Mouse (Mus musculus): ENCODE measurements at regions not wholly inside any gene's neighbourhood (a gene's known extent, or its start where the extent isn't known, plus 50 kb on each side); places are given as distances from the start of the nearest gene placed in this dataset.

GRCm38 (mm10) chr3:33914386-33914785, 70.3 kb upstream of the Ccdc39 start:
- Histone ChIP-seq H3K27ac (replicated peaks; ENCODE audit: low read depth, low read length) (no peak overlapping the region), H3K36me3 (replicated peaks; ENCODE audit: control insufficient read depth, insufficient read depth, low read depth, low read length) (no peaks in the 10 kb centered on the region), H3K4me1 (ENCODE audit: control insufficient read depth, insufficient read depth, low read length) (no peaks in the 10 kb centered on the region), H3K9me3 (replicated peaks; ENCODE audit: control insufficient read depth, low read length) (no peaks in the 10 kb centered on the region), H3K9ac (replicated peaks; ENCODE audit: low read length) (no peak overlapping the region), H3K4me3 (ENCODE audit: low read depth, low read length) (no peak overlapping the region), H3K27me3 (ENCODE audit: control insufficient read depth, insufficient read depth, low read length) (no peaks in the 10 kb centered on the region), H3K4me2 (ENCODE audit: low read depth, low read length) (no peak overlapping the region)
- DNase-seq (ENCODE audit: low spot score) = no peak
- 57% methylated on average over 9 of the region's 9 CpGs for WGBS
- no peak for ATAC-seq (replicated peaks; ENCODE audit: insufficient number of reproducible peaks, low FRiP score, low TSS enrichment, low read depth)

GRCm38 (mm10) chr3:33915777-33916176, 71.7 kb upstream of the Ccdc39 start:
- DNase-seq (ENCODE audit: low spot score) = no peak
- Histone ChIP-seq H3K9me3 (replicated peaks; ENCODE audit: control insufficient read depth, low read length) (no peaks in the 10 kb centered on the region), H3K36me3 (replicated peaks; ENCODE audit: control insufficient read depth, insufficient read depth, low read depth, low read length) (no peaks in the 10 kb centered on the region), H3K4me1 (ENCODE audit: control insufficient read depth, insufficient read depth, low read length) (no peaks in the 10 kb centered on the region), H3K4me3 (ENCODE audit: low read depth, low read length) (no peak overlapping the region), H3K27me3 (ENCODE audit: control insufficient read depth, insufficient read depth, low read length) (no peaks in the 10 kb centered on the region), H3K27ac (replicated peaks; ENCODE audit: low read depth, low read length) (no peak overlapping the region), H3K9ac (replicated peaks; ENCODE audit: low read length) (no peak overlapping the region), H3K4me2 (ENCODE audit: low read depth, low read length) (no peak overlapping the region)
- ATAC-seq (replicated peaks; ENCODE audit: insufficient number of reproducible peaks, low FRiP score, low TSS enrichment, low read depth) = no peak

- no peak overlapping the region for H3K4me2 ChIP-seq (ENCODE audit: low read depth, low read length)
- H3K27ac ChIP-seq (replicated peaks; ENCODE audit: low read depth, low read length) = no peak overlapping the region
- no peaks in the 10 kb centered on the region for H3K9me3 ChIP-seq (replicated peaks; ENCODE audit: control insufficient read depth, low read length)
- H3K9ac ChIP-seq (replicated peaks; ENCODE audit: low read length) = no peak overlapping the region
- ATAC-seq (replicated peaks; ENCODE audit: insufficient number of reproducible peaks, low FRiP score, low TSS enrichment, low read depth) (no peak), DNase-seq (ENCODE audit: low spot score) (no peak)
- WGBS = 71% methylated on average over 10 of the region's 10 CpGs
- H3K4me3 ChIP-seq (ENCODE audit: low read depth, low read length) = no peak overlapping the region
- H3K27me3 ChIP-seq (ENCODE audit: control insufficient read depth, insufficient read depth, low read length) = no peaks in the 10 kb centered on the region
- no peaks in the 10 kb centered on the region for H3K36me3 ChIP-seq (replicated peaks; ENCODE audit: control insufficient read depth, insufficient read depth, low read depth, low read length)
- H3K4me1 ChIP-seq (ENCODE audit: control insufficient read depth, insufficient read depth, low read length) = no peaks in the 10 kb centered on the region
Observed at GRCm38 (mm10) chr3:33916318-33916717, 72.2 kb upstream of the Ccdc39 start.

- H3K4me3 ChIP-seq (ENCODE audit: low read depth, low read length) = no peak overlapping the region
- no peak for DNase-seq (ENCODE audit: low spot score)
- H3K27ac ChIP-seq (replicated peaks; ENCODE audit: low read depth, low read length) = no peak overlapping the region
- no peaks in the 10 kb centered on the region for H3K27me3 ChIP-seq (ENCODE audit: control insufficient read depth, insufficient read depth, low read length)
- 92% methylated on average over 6 of the region's 6 CpGs for WGBS
- H3K4me1 ChIP-seq (ENCODE audit: control insufficient read depth, insufficient read depth, low read length) = no peaks in the 10 kb centered on the region
- no peaks in the 10 kb centered on the region for H3K36me3 ChIP-seq (replicated peaks; ENCODE audit: control insufficient read depth, insufficient read depth, low read depth, low read length)
- H3K9ac ChIP-seq (replicated peaks; ENCODE audit: low read length) = no peak overlapping the region
- no peak for ATAC-seq (replicated peaks; ENCODE audit: insufficient number of reproducible peaks, low FRiP score, low TSS enrichment, low read depth)
- H3K9me3 ChIP-seq (replicated peaks; ENCODE audit: control insufficient read depth, low read length) = no peaks in the 10 kb centered on the region
- no peak overlapping the region for H3K4me2 ChIP-seq (ENCODE audit: low read depth, low read length)
Observed at GRCm38 (mm10) chr3:33916818-33917217, 72.7 kb upstream of the Ccdc39 start.

- Histone ChIP-seq H3K4me2 (ENCODE audit: low read depth, low read length) (no peak overlapping the region), H3K9ac (replicated peaks; ENCODE audit: low read length) (no peak overlapping the region), H3K36me3 (replicated peaks; ENCODE audit: control insufficient read depth, insufficient read depth, low read depth, low read length) (no peaks in the 10 kb centered on the region), H3K9me3 (replicated peaks; ENCODE audit: control insufficient read depth, low read length) (no peaks in the 10 kb centered on the region), H3K27ac (replicated peaks; ENCODE audit: low read depth, low read length) (no peak overlapping the region), H3K4me3 (ENCODE audit: low read depth, low read length) (no peak overlapping the region), H3K4me1 (ENCODE audit: control insufficient read depth, insufficient read depth, low read length) (no peaks in the 10 kb centered on the region), H3K27me3 (ENCODE audit: control insufficient read depth, insufficient read depth, low read length) (no peaks in the 10 kb centered on the region)
- WGBS = 10% methylated on average over 10 of the region's 10 CpGs
- DNase-seq (ENCODE audit: low spot score) = peak; percentile 91
- no peak for ATAC-seq (replicated peaks; ENCODE audit: insufficient number of reproducible peaks, low FRiP score, low TSS enrichment, low read depth)
Observed at GRCm38 (mm10) chr3:33918785-33919184, 74.7 kb upstream of the Ccdc39 start.

- no peak overlapping the region for H3K27ac ChIP-seq (replicated peaks; ENCODE audit: low read depth, low read length)
- 76% methylated on average over 4 of the region's 4 CpGs for WGBS
- H3K27me3 ChIP-seq (ENCODE audit: control insufficient read depth, insufficient read depth, low read length) = no peaks in the 10 kb centered on the region
- H3K36me3 ChIP-seq (replicated peaks; ENCODE audit: control insufficient read depth, insufficient read depth, low read depth, low read length) = no peaks in the 10 kb centered on the region
- ATAC-seq (replicated peaks; ENCODE audit: insufficient number of reproducible peaks, low FRiP score, low TSS enrichment, low read depth) (no peak), DNase-seq (ENCODE audit: low spot score) (no peak)
- no peaks in the 10 kb centered on the region for H3K4me1 ChIP-seq (ENCODE audit: control insufficient read depth, insufficient read depth, low read length)
- H3K9me3 ChIP-seq (replicated peaks; ENCODE audit: control insufficient read depth, low read length) = no peaks in the 10 kb centered on the region
- no peak overlapping the region for H3K9ac ChIP-seq (replicated peaks; ENCODE audit: low read length)
- H3K4me3 ChIP-seq (ENCODE audit: low read depth, low read length) = no peak overlapping the region
- H3K4me2 ChIP-seq (ENCODE audit: low read depth, low read length) = no peak overlapping the region
Observed at GRCm38 (mm10) chr3:33925072-33925471, 81.0 kb upstream of the Ccdc39 start.

- Histone ChIP-seq H3K4me3 (ENCODE audit: low read depth, low read length) (no peak overlapping the region), H3K36me3 (replicated peaks; ENCODE audit: control insufficient read depth, insufficient read depth, low read depth, low read length) (no peaks in the 10 kb centered on the region), H3K9ac (replicated peaks; ENCODE audit: low read length) (no peak overlapping the region), H3K9me3 (replicated peaks; ENCODE audit: control insufficient read depth, low read length) (no peaks in the 10 kb centered on the region), H3K27ac (replicated peaks; ENCODE audit: low read depth, low read length) (no peak overlapping the region), H3K4me1 (ENCODE audit: control insufficient read depth, insufficient read depth, low read length) (no peaks in the 10 kb centered on the region), H3K27me3 (ENCODE audit: control insufficient read depth, insufficient read depth, low read length) (peaks cover 7% of the 10 kb centered on the region; the same call in 1 of the 2 replicates), H3K4me2 (ENCODE audit: low read depth, low read length) (no peak overlapping the region)
- DNase-seq (ENCODE audit: low spot score) = no peak
- ATAC-seq (replicated peaks; ENCODE audit: insufficient number of reproducible peaks, low FRiP score, low TSS enrichment, low read depth) = no peak
- 0% methylated on average over 6 of the region's 6 CpGs for WGBS
Observed at GRCm38 (mm10) chr3:33955064-33955463, 64.7 kb upstream of the Fxr1 start.

GRCm38 (mm10) chr3:33955854-33956624, 63.7 kb upstream of the Fxr1 start:
- Histone ChIP-seq H3K9ac (replicated peaks; ENCODE audit: low read length) (no peak overlapping the region), H3K4me3 (ENCODE audit: low read depth, low read length) (no peak overlapping the region), H3K27ac (replicated peaks; ENCODE audit: low read depth, low read length) (no peak overlapping the region), H3K36me3 (replicated peaks; ENCODE audit: control insufficient read depth, insufficient read depth, low read depth, low read length) (no peaks in the 10 kb centered on the region), H3K9me3 (replicated peaks; ENCODE audit: control insufficient read depth, low read length) (no peaks in the 10 kb centered on the region), H3K4me2 (ENCODE audit: low read depth, low read length) (0 out of 2 replicates have a peak overlapping the region, but pooled peaks have one; percentile 3), H3K4me1 (ENCODE audit: control insufficient read depth, insufficient read depth, low read length) (no peaks in the 10 kb centered on the region), H3K27me3 (ENCODE audit: control insufficient read depth, insufficient read depth, low read length) (peaks cover 7% of the 10 kb centered on the region; the same call in 1 of the 2 replicates)
- 3% methylated on average over 19 of the region's 19 CpGs for WGBS
- peak; percentile 82; the same call in 1 of the 2 replicates for ATAC-seq (replicated peaks; ENCODE audit: insufficient number of reproducible peaks, low FRiP score, low TSS enrichment, low read depth)
- peak; percentile 92 for DNase-seq (ENCODE audit: low spot score)
